Mouse (Mus musculus): Measurements from ENCODE around the gene Megf11. TPM values are rescaled to one million over a fixed set of nuclear protein-coding genes. Genes with fewer than 3 reads are reported as not detected.

Megf11 gene
- polyA plus RNA-seq, 1 experiment: 6.2 TPM

DNA sequence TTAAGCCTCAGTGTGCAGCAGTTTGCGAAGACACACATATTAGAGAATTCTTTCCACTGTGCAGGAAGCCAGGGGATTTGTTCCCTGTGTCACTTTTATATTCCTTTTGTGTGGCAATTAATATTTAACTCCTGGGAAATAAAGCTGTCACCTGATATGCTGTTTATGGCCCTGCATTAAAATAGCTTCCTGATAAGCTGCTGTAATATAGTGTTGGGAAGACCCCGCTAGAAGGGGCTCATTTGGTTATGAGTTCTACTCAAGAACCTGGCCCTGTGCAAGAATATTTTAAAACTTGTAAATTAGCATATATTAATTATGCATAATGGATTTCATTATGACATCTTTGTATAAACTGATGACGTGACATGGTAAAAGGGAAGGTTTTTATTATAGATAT lies 191.7 kb downstream of the Megf11 start:
- H3K4me1 ChIP-seq (ENCODE audit: control insufficient read depth, insufficient read depth, low read length): no peaks in the 10 kb centered on the region
- no peak overlapping the region for H3K27ac ChIP-seq (ENCODE audit: insufficient read depth, low read length)
- TF ChIP-seq POLR2A (IDR thresholded peaks at IDR 0.05; ENCODE audit: extremely low read depth, insufficient read depth, low read length) (no peak), CTCF (IDR thresholded peaks at IDR 0.05; ENCODE audit: extremely low read depth, insufficient read depth, low read length) (no peak)
- no peak overlapping the region for H3K4me3 ChIP-seq (ENCODE audit: insufficient read depth, low read length)

DNA sequence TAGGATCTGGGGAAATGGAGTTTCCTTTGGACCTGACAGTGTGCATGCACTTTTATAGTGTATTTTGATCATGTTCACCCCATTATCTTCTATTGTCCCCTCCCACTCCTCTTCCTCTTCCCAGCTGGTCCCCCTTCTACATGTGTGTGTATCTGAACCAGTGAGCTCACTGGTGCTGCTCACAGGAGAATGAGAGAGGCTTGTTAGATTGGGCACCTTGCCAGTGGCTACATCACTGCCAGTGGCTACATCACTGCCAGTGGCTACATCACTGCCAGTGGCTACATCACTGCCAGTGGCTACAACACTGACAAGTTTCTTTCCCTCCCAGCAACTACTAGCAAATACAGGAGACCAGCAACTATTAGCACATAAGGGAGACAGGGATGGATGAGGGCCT lies 192.6 kb downstream of the Megf11 start:
- TF ChIP-seq POLR2A (IDR thresholded peaks at IDR 0.05; ENCODE audit: extremely low read depth, insufficient read depth, low read length): no peak
- TF ChIP-seq CTCF (IDR thresholded peaks at IDR 0.05; ENCODE audit: extremely low read depth, insufficient read depth, low read length): no peak
- H3K4me1 ChIP-seq (ENCODE audit: control insufficient read depth, insufficient read depth, low read length): no peaks in the 10 kb centered on the region
- no peak overlapping the region for H3K4me3 ChIP-seq (ENCODE audit: insufficient read depth, low read length)
- H3K27ac ChIP-seq (ENCODE audit: insufficient read depth, low read length): no peak overlapping the region

DNA sequence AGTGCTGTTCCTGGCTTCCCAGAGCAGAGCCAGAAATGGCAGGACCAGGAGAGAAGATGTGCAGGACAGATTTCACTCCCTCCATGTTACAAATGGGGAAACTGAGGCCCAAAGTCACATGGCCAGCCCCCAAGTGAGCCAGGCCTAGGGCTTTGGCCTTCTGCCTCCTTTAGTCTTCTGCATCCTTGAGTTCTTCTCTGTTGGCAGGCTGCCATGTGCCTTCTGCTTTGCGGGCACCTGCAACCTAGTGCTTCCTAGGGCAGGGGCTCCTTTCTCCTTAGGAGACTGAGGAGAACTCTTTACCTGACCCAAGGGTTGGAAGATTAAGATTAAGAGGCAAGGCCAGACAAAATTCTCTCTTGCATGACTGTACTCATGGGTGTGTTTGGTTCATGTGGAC lies 193.9 kb downstream of the Megf11 start:
- Histone ChIP-seq H3K4me3 (ENCODE audit: insufficient read depth, low read length) (no peak overlapping the region), H3K27ac (ENCODE audit: insufficient read depth, low read length) (no peak overlapping the region)
- TF ChIP-seq CTCF (IDR thresholded peaks at IDR 0.05; ENCODE audit: extremely low read depth, insufficient read depth, low read length) (no peak), POLR2A (IDR thresholded peaks at IDR 0.05; ENCODE audit: extremely low read depth, insufficient read depth, low read length) (no peak)

DNA sequence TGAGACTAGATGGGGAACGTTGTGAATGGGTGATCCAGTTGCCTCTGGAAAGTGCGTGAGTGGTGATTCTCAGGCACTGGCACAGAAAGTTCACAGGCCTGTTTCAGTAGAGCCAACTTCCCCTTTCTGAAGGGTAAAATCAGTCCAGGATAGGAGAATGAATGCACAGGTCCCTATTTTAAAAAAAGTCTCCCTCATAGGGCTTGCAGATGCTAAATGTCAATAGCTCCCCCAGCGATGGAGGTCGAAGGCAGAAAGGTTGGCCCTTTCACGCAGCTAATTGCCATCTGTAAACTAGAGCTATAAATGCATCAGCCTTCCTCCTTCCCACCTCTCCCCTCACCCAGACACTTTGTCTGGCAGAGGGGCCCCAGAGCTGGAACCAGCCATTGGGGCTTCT lies 200.9 kb downstream of the Megf11 start:
- TF ChIP-seq POLR2A (IDR thresholded peaks at IDR 0.05; ENCODE audit: extremely low read depth, insufficient read depth, low read length) (no peak), CTCF (IDR thresholded peaks at IDR 0.05; ENCODE audit: extremely low read depth, insufficient read depth, low read length) (no peak)
- Histone ChIP-seq H3K4me3 (ENCODE audit: insufficient read depth, low read length) (no peak overlapping the region), H3K4me1 (ENCODE audit: control insufficient read depth, insufficient read depth, low read length) (no peaks in the 10 kb centered on the region), H3K27ac (ENCODE audit: insufficient read depth, low read length) (no peak overlapping the region)

More for the DNA sequence above, 193.9 kb downstream of the Megf11 start:
- no peaks in the 10 kb centered on the region for H3K4me1 ChIP-seq (ENCODE audit: control insufficient read depth, insufficient read depth, low read length)

DNA sequence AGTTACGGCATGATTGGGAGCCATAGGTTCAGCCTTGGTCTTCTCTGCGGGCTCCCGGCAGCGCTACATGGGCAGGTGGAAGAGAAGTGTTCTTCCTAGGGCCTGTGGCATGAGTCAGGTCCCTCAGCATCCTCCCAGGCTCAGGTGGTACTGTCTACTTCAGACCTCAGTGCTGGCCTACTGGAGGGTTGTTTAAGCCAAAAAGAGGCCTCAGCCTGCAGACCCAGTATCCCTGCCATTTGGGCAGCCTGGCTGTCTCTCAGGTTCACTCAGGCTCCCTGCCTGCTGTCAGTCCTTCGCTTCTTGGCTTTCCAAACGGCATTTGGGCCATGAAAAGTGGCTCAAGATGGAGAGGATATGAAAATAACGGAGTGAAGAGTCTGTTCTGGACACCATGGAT lies 202.6 kb downstream of the Megf11 start:
- TF ChIP-seq POLR2A (IDR thresholded peaks at IDR 0.05; ENCODE audit: extremely low read depth, insufficient read depth, low read length) (no peak), CTCF (IDR thresholded peaks at IDR 0.05; ENCODE audit: extremely low read depth, insufficient read depth, low read length) (no peak)
- H3K27ac ChIP-seq (ENCODE audit: insufficient read depth, low read length): no peak overlapping the region
- H3K4me1 ChIP-seq (ENCODE audit: control insufficient read depth, insufficient read depth, low read length): no peaks in the 10 kb centered on the region
- H3K4me3 ChIP-seq (ENCODE audit: insufficient read depth, low read length): no peak overlapping the region

DNA sequence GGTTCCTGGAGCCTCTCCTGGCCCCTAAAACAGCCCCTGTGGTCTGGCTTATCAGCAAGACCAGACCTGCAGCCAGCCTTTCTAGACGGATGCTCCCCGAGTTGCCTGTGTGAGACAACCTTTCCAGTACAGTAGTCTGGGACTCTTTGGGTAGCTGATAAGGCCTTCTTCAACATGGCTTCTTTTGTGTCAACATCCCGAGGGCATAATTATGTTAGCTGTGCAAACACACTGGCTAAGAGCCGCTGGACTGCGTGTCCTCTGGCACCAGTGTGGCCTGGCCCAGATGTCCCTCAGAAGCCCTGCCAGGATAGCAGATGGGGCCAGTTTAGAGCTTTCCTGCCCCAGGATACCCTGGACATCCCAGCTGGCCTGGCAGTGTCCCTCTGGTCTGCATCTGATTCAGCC lies 205.2 kb downstream of the Megf11 start:
- TF ChIP-seq POLR2A (IDR thresholded peaks at IDR 0.05; ENCODE audit: extremely low read depth, insufficient read depth, low read length): no peak
- no peak for TF ChIP-seq CTCF (IDR thresholded peaks at IDR 0.05; ENCODE audit: extremely low read depth, insufficient read depth, low read length)
- Histone ChIP-seq H3K4me1 (ENCODE audit: control insufficient read depth, insufficient read depth, low read length) (no peaks in the 10 kb centered on the region), H3K27ac (ENCODE audit: insufficient read depth, low read length) (no peak overlapping the region), H3K4me3 (ENCODE audit: insufficient read depth, low read length) (no peak overlapping the region)

DNA sequence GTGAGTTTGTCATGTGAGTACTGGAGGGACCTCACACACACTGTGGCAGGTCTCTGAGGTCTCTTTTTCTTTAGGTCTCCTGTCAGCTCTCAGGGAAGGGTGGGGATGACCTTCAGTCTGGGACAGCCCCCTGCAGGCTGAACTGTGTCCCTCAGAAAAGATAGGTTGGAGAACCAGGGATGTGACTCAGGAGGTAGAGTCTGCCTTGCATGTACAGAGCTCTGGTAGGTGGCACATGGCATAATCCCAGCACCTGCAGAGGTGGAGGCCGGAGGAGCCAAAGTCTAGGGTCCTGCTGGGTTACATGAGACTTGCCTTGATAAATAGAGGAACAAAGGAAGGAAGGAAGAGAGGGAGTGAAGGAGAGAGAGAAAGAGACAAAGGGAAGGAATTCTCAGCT lies 206.0 kb downstream of the Megf11 start:
- Histone ChIP-seq H3K27ac (ENCODE audit: insufficient read depth, low read length) (no peak overlapping the region), H3K4me3 (ENCODE audit: insufficient read depth, low read length) (no peak overlapping the region), H3K4me1 (ENCODE audit: control insufficient read depth, insufficient read depth, low read length) (no peaks in the 10 kb centered on the region)
- TF ChIP-seq POLR2A (IDR thresholded peaks at IDR 0.05; ENCODE audit: extremely low read depth, insufficient read depth, low read length) (no peak), CTCF (IDR thresholded peaks at IDR 0.05; ENCODE audit: extremely low read depth, insufficient read depth, low read length) (no peak)

DNA sequence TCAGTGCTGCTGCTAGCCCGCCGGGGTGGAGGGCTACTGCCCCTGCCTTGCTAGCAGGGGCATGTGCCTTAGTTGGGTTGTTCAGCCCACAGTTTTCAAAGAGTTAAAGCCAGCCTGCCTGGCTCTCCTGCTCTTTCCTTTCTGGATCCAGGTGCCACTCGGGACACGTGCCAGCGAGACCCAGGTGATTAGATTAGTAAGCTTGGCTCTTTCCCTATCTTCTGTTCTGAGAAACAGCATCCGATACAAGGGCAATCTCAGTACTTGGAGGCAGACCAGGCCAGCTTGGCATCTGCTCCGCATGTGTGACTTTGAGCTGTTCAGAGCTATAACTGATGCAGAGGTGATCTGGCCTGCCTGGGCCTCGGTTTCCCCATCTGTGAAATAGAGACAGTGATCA lies 209.0 kb downstream of the Megf11 start:
- Histone ChIP-seq H3K4me3 (ENCODE audit: insufficient read depth, low read length) (no peak overlapping the region), H3K27ac (ENCODE audit: insufficient read depth, low read length) (no peak overlapping the region), H3K4me1 (ENCODE audit: control insufficient read depth, insufficient read depth, low read length) (no peaks in the 10 kb centered on the region)
- TF ChIP-seq POLR2A (IDR thresholded peaks at IDR 0.05; ENCODE audit: extremely low read depth, insufficient read depth, low read length): no peak
- no peak for TF ChIP-seq CTCF (IDR thresholded peaks at IDR 0.05; ENCODE audit: extremely low read depth, insufficient read depth, low read length)

DNA sequence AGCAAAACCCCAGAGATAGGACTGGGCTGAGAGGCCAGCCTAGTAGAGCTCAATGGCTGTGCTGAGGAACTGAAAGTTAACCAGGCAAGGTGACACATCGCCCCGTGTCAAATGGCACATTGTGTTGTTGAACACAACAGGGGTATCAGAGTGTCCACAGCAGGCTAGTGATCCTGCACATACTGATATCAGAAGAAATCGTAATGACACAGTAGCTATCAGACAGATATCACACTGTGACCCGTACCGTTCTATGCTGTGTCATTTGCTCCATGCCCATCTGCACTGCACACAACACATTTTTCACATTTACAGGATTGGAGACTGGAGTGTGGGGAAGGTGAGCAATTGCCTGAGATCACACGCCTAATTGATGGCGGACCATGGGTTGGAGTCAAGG lies 213.0 kb downstream of the Megf11 start:
- H3K4me1 ChIP-seq (ENCODE audit: control insufficient read depth, insufficient read depth, low read length): no peaks in the 10 kb centered on the region
- no peak overlapping the region for H3K27ac ChIP-seq (ENCODE audit: insufficient read depth, low read length)
- TF ChIP-seq POLR2A (IDR thresholded peaks at IDR 0.05; ENCODE audit: extremely low read depth, insufficient read depth, low read length) (no peak), CTCF (IDR thresholded peaks at IDR 0.05; ENCODE audit: extremely low read depth, insufficient read depth, low read length) (no peak)
- no peak overlapping the region for H3K4me3 ChIP-seq (ENCODE audit: insufficient read depth, low read length)

DNA sequence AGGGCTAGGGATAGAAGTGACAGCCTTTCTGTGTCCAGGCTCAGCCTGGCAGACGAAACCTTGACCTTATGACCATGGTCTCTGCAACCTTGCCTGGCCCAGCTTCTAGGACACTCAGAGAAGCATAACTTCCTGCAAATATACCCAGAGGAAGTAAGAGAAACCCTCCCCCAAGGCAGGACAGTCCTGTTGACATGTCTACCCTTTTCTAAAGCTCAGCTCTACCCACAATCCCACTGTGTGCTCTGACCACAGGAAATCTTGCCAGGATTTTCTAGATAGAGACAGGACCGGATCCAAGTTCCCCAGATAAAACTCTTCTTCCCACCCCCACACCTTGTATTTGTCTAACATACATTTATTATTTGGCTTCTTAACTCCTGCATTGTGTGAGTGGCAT lies 215.3 kb downstream of the Megf11 start:
- TF ChIP-seq CTCF (IDR thresholded peaks at IDR 0.05; ENCODE audit: extremely low read depth, insufficient read depth, low read length): no peak
- Histone ChIP-seq H3K4me1 (ENCODE audit: control insufficient read depth, insufficient read depth, low read length) (no peaks in the 10 kb centered on the region), H3K4me3 (ENCODE audit: insufficient read depth, low read length) (no peak overlapping the region)

DNA sequence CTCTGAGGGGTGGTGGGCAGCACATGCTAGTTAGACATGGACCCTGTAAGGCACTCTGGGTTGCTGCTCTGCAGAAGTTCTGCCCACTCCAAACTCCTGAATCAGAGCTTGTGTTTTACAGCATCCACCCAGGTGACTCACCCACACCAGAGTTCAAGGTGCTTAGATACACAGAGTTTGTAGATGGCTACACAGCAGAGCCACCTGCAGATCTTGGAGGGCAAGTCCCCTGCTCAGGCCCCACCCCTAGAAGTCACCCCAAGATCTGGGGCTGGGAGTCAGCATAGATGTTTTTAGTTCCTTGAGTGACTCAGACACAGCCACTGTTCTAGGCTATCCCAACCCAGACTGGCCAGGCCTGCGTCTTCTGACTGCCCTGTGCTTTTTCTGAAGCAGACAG lies 217.5 kb downstream of the Megf11 start:
- Histone ChIP-seq H3K27ac (ENCODE audit: insufficient read depth, low read length) (no peak overlapping the region), H3K4me3 (ENCODE audit: insufficient read depth, low read length) (no peak overlapping the region), H3K4me1 (ENCODE audit: control insufficient read depth, insufficient read depth, low read length) (no peaks in the 10 kb centered on the region)
- TF ChIP-seq CTCF (IDR thresholded peaks at IDR 0.05; ENCODE audit: extremely low read depth, insufficient read depth, low read length) (no peak), POLR2A (IDR thresholded peaks at IDR 0.05; ENCODE audit: extremely low read depth, insufficient read depth, low read length) (no peak)

More for the DNA sequence above, 215.3 kb downstream of the Megf11 start:
- no peak overlapping the region for H3K27ac ChIP-seq (ENCODE audit: insufficient read depth, low read length)
